Mouse (Mus musculus) heart, adult 9 months (tissue): ENCODE results near the gene Col4a4.
A peak's percentile ranks its signal among the peaks of the same experiment; 100 is the strongest.

Experiments used
- DNase-seq, 2 experiments: peaks; one replicate each; pipeline ENCODE4 v3.0.0; 2022; ENCODE audit warnings: low spot score in 2 of 2

The Col4a4 gene

DNA sequence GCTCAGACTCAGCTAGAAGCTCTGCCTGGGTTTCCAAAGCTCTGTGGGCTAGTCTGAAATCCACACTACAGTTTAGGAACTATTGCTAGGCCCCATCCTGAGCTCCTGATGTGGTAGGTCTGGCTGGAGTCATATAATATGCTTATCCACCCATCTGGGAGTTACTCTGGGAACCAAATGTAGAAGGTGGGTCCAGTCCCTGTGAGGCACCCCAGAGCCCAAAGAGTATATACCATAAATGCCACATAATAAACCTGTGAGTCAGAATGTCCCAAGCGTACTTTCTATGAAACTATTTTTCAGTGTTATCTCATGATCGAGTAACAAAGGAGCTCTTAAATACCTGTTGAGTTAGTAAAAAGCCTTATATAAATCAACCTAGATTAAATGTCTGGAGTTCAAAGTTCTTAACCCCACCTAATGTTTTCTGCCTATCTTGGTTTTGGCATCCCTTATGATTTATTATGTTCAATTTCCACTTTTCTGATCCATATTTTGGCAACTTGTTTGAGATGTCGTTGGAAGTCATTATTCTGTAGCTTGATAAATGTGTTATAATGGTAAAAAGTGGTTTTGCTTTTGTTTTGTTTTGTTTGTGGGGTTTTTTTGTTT is 172.1 kb downstream of the Col4a4 start:
- DNase-seq: no peak

- peak in 1 of 2 experiments; percentile 3 for DNase-seq
Measured at GRCm38 (mm10) chr1:82412085-82412484, 174.6 kb downstream of the Col4a4 start.

GRCm38 (mm10) chr1:82411521-82411920 is 175.1 kb downstream of the Col4a4 start:
- no peak for DNase-seq

- DNase-seq: no peak
Measured at GRCm38 (mm10) chr1:82410548-82410947, 176.1 kb downstream of the Col4a4 start.

DNA sequence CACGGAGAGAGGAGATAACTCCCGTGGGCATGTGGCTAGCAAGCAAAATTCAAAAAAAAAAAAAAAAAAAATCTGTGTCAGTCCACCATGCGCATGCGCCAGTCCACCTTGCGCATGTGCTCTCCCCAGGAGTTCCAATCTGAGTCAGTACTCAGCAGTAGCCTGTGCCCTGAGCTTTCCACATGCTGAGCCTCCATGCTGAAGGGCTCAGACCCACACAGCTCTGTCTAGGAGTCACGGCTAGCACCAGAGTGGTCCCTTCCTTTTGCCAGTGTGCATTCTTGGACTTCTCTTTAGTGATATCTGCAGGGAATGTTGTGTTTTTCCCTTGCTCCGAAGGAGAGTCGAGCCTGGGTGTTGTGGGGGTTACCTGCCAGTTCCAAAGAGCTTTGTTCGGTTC is 177.4 kb downstream of the Col4a4 start:
- no peak for DNase-seq

- DNase-seq: no peak
Measured at GRCm38 (mm10) chr1:82407786-82408185, 178.9 kb downstream of the Col4a4 start.
